Mouse (Mus musculus): Measurements from ENCODE around the gene Prkn. TPM values are rescaled to one million over a fixed set of nuclear protein-coding genes. Genes with fewer than 3 reads are reported as not detected.
A peak's percentile ranks its signal among the peaks of the same experiment; 100 is the strongest.

The Prkn gene
- polyA plus RNA-seq, 1 experiment = 0.40 TPM

GRCm38 (mm10) chr17:10962151-10962550, 122.0 kb downstream of the Prkn start:
- no peak for DNase-seq (ENCODE audit: low read depth, low spot score)
- WGBS = 91% methylated on average over 5 of the region's 5 CpGs

- WGBS = 55% methylated on average over 4 of the region's 4 CpGs
- DNase-seq (ENCODE audit: low read depth, low spot score) = no peak
Observed at GRCm38 (mm10) chr17:10982136-10982535, 142.0 kb downstream of the Prkn start.

GRCm38 (mm10) chr17:10987040-10987439, 146.9 kb downstream of the Prkn start:
- DNase-seq (ENCODE audit: low read depth, low spot score) = no peak
- WGBS = 84% methylated on average over 4 of the region's 4 CpGs

- no peak for DNase-seq (ENCODE audit: low read depth, low spot score)
- 75% methylated on average over 5 of the region's 5 CpGs for WGBS
Observed at GRCm38 (mm10) chr17:10997291-10997690, 157.1 kb downstream of the Prkn start.

DNA sequence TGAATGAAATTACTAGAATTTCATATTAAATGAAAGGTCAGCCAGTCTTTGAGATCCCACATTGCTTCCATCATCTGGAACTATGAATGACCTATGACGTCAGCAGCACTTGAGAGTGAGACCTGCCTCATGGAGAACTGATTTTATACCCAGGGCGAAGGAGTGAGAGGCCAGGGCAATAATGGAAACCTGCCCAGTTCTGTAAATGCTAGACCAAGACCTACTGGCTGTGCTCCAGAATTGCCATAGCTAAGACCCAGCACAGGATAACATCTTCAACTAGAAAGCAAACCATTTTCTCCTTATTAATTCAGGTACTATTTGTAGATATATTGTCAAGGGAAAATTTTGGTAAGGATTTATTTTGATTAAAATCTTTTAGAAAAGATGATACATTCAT, 183.2 kb downstream of the Prkn start:
- WGBS = 59% methylated on average over 2 of the region's 2 CpGs
- DNase-seq (ENCODE audit: low read depth, low spot score) = no peak

DNA sequence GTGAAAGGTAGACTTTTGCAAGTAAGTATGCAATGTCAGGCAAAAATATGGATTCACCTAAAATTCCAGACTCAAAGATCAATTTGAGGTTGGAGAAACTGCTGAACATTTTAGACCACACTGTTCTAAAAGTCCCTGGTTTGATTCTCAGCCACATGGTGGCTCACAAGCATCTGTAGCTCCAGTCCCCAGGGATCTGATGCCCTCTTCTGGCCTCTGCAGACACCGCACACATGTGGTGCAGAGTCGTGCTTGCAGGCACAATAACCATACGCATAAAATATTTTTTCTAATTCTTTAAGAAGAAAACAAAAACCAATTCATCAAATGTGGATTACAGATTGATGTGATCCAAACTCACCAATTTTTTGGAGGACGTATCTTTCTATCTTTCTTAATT, 189.2 kb downstream of the Prkn start:
- WGBS = 99% methylated on average over 4 of the region's 4 CpGs
- no peak for DNase-seq (ENCODE audit: low read depth, low spot score)

GRCm38 (mm10) chr17:11030936-11031335, 190.8 kb downstream of the Prkn start:
- DNase-seq (ENCODE audit: low read depth, low spot score) = no peak
- WGBS = 79% methylated on average over 4 of the region's 4 CpGs

DNA sequence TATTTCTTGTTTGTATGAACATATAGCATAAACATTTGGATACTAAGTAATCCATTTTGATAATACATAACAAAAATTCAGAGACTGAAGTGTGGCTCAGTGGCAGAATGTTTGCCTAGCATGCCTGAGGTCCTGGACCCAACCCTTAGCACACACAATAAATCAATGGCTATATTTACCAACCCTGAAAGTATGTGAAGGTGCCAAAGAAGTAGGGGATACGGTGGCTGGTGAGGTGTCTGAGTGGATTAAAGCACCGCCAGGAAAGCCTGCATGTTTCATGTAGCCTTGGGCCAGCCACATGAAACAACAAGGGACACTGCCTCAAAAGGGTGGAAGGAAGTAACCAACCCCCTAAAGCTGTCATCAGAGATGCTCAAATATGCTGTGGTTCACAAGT, 192.2 kb downstream of the Prkn start:
- 26% methylated on average over 2 of the region's 2 CpGs for WGBS
- DNase-seq (ENCODE audit: low read depth, low spot score) = peak; percentile 6

- WGBS = 75% methylated on average over 2 of the region's 2 CpGs
- no peak for DNase-seq (ENCODE audit: low read depth, low spot score)
Observed at GRCm38 (mm10) chr17:11033594-11033993, 193.4 kb downstream of the Prkn start.

DNA sequence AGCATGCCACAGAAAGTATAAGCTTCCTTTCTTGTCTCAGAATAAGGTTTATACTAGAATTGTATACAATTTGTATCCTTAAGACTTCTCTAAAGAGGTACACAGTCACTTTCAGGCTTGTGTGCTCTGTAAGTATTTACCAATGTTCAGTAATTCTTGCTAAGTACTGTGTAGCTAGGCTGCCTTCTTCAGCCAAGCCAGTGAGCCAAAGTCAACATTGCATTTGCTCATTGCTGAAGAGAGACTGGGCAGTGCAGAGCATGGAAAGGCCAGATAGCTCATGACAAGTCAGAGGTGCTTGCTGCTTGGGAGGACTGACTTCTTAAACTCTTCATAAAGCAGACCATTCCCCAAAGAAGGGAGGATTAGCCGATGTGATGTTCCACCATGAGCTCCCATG, 198.1 kb downstream of the Prkn start:
- DNase-seq (ENCODE audit: low read depth, low spot score) = no peak
- 97% methylated on average over 1 of the region's 1 CpGs for WGBS

DNA sequence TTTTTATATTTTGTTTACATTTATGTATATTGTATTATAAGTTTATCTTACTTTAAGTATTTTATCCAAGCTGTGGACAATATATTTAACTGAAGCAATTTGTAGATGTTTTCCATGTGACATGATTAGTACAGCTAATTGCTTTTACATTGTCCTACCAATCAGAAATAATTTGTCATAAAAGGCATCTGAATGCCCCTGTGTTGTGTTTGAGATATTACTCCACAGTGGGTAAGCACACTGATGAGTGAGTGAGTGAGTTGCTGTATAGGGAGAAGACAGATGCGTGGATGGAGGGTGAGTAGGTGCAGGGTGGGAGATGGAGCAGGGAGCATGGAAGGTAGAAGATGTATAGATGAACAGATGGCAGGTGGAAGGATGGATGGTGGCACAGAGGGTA, 218.8 kb downstream of the Prkn start:
- WGBS = 86% methylated on average over 1 of the region's 1 CpGs

DNA sequence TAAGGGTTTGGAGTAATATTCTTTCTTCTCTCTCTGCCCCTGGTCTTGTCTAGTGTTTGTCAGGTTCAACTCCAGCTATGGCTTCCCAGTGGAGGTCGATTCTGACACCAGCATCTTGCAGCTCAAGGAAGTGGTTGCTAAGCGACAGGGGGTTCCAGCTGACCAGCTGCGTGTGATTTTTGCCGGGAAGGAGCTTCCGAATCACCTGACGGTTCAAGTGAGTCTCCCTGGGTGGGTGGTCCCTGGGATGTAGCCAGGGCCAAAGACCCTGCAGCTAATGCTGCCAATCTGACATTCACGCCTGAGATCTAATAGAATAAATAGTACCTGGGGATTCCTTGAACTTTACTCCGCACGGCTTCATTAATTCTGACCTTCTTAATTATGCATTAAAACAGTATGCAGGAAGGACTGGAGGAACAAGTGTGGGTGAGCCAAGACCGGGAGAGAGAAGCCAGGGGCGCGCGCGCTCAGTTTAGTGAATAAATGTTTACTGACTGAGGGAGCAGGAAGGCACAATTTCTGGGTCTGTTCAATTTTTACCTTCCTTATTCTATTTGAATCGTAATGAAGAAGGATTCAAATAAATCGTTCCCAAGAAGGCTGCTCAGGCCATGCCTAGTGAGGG, 227.0 kb downstream of the Prkn start:
- no peak for DNase-seq (ENCODE audit: low read depth, low spot score)
- 20% methylated on average over 16 of the region's 16 CpGs for WGBS

More for the DNA sequence above, 218.8 kb downstream of the Prkn start:
- no peak for DNase-seq (ENCODE audit: low read depth, low spot score)

GRCm38 (mm10) chr17:11067704-11068475, 227.7 kb downstream of the Prkn start:
- no peak for DNase-seq (ENCODE audit: low read depth, low spot score)
- WGBS = 31% methylated on average over 14 of the region's 14 CpGs

- DNase-seq (ENCODE audit: low read depth, low spot score) = no peak
Observed at GRCm38 (mm10) chr17:11070996-11071395, 230.8 kb downstream of the Prkn start.

DNA sequence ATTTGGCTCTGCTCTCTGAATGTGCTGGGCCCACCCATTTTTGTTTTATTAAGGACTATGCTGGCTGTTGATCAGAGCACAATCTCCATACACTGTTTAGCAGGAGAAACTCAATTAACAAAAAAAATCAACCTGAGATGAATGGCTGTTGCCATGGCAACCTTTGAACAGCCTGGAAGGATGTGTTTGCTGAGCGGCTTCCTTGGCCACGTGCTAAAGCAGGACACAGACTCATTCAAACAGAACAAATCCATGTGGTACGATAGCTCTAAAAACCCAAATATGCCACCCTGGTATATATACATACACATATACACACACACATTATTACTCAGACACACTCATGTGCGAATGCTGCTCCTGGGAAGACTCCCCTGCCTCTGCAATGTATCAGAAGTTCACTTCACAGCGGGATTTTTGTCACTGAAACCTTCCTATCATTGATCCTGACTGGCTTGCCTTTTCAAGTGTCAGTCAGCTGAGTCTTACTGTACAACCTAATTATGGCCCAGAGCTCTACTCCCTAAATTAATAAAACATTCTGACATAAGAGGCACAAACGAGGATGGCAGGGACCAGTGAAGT, 236.2 kb downstream of the Prkn start:
- DNase-seq (ENCODE audit: low read depth, low spot score) = no peak
- WGBS = 61% methylated on average over 6 of the region's 6 CpGs

DNA sequence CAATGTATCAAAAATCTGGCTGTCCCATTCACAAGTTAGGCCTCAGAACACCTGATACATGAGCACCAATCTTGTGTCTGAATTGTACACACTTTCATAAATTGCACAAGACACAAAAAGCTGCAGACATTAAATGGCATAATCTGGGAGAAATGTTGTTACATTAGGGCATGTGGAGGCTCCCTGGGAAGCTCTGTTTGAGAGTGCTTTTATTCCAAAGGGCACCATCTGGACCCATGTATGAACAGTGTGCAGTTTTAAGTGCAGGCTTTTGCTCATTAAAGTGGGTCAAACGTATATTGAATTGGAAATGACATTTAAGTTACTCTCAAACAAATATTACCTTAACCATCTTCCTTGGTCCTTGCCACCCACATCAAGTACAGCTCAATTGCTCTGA, 246.3 kb downstream of the Prkn start:
- 56% methylated on average over 1 of the region's 1 CpGs for WGBS
- DNase-seq (ENCODE audit: low read depth, low spot score) = no peak

DNA sequence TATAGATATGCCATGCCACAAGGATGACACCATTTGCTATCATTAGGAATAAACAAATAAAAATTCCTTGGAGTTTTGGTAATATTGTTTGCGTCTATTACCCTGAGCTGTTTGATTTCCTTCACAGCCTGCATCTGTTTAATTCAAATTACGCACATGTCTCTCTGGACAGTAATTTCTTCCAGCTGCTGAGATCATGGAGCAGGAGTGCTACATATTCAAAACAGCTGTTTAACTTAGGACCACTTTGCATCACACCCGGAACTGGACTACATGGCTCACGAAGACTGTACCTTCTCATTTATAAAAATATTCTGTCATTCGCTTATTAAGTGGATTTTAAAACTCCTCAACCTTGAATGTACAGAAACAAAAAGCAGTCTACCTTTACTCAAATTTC, 246.9 kb downstream of the Prkn start:
- DNase-seq (ENCODE audit: low read depth, low spot score) = no peak
- WGBS = 76% methylated on average over 5 of the region's 5 CpGs

- no peak for DNase-seq (ENCODE audit: low read depth, low spot score)
- WGBS = 65% methylated on average over 8 of the region's 8 CpGs
Observed at GRCm38 (mm10) chr17:11087823-11088222, 247.6 kb downstream of the Prkn start.

GRCm38 (mm10) chr17:11089361-11089760, 249.2 kb downstream of the Prkn start:
- WGBS = 67% methylated on average over 6 of the region's 6 CpGs
- DNase-seq (ENCODE audit: low read depth, low spot score) = no peak

GRCm38 (mm10) chr17:11092900-11093299, 252.7 kb downstream of the Prkn start:
- DNase-seq (ENCODE audit: low read depth, low spot score) = peak; percentile 35
- WGBS = 21% methylated on average over 6 of the region's 6 CpGs

DNA sequence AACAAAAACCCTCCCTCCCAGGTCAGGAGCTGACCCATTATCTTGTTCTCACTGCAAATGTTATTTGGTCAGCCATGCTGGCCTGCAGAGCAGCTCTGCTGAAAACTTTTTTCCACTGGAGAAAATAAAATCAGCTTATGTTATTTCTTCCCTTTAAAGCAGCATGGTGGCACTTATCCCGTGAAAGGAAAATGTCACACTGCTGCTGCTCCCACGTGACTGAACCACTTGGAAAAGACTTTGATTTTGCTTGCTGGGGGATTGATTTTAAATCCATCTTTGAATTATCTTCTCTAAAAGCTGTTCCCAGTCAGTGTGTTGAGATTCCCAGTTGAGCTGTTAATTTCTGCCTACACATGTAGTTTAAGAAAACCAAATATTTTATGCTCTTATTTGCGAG, 253.1 kb downstream of the Prkn start:
- 51% methylated on average over 3 of the region's 3 CpGs for WGBS
- no peak for DNase-seq (ENCODE audit: low read depth, low spot score)

Data from large intestine, adult 2 months (tissue).